Mouse (Mus musculus) lung, embryonic 14.5 days (tissue): ENCODE measurements around the gene Zmym3. TPM values are rescaled to one million over a fixed set of nuclear protein-coding genes. Genes with fewer than 3 reads are reported as not detected.
"Not testable (repeated sequence)": the region's sequence is repeated elsewhere in the genome, so short reads cannot be mapped to it uniquely, and the experiment has no call there.

ENCODE experiments used
- ATAC-seq: fragments of 200-750 bp; cut with Nextera tagmentation; 2 replicates; pipeline ENCODE4 v1.8.0; 2017; ENCODE audit warnings: mild to moderate bottlenecking, moderate TSS enrichment, moderate library complexity; ENCODE audit not compliant: insufficient read depth
- DNase-seq: peaks from one replicate; pipeline ENCODE4 v3.0.0-alpha.2; 2015
- H3K27ac ChIP-seq: fragments of 300-500 bp; sonication (generic); 2 replicates; pipeline ENCODE4 v1.5.1; 2014; ENCODE audit warnings: low read depth, mild to moderate bottlenecking, moderate library complexity
- H3K27me3 ChIP-seq: fragments of 300-500 bp; sonication (generic); 2 replicates; pipeline ENCODE4 v1.6.1; 2014; ENCODE audit warnings: low read length, control low read depth; ENCODE audit not compliant: insufficient read depth
- H3K36me3 ChIP-seq: fragments of 300-500 bp; sonication (generic); 2 replicates; pipeline ENCODE4 v1.6.1; 2014; ENCODE audit warnings: control low read depth; ENCODE audit not compliant: insufficient read depth
- H3K4me1 ChIP-seq: fragments of 300-500 bp; sonication (generic); 2 replicates; pipeline ENCODE4 v1.6.1; 2014; ENCODE audit warnings: antibody characterized with exemption, control low read depth; ENCODE audit not compliant: insufficient read depth
- H3K4me2 ChIP-seq: fragments of 300-500 bp; sonication (generic); 2 replicates; pipeline ENCODE4 v1.6.1; 2014; ENCODE audit warnings: mild to moderate bottlenecking
- H3K4me3 ChIP-seq: fragments of 300-500 bp; sonication (generic); 2 replicates; pipeline ENCODE4 v1.5.1; 2014; ENCODE audit warnings: low read depth, low read length
- H3K9ac ChIP-seq: fragments of 300-500 bp; sonication (generic); 2 replicates; pipeline ENCODE4 v1.6.1; 2014
- H3K9me3 ChIP-seq: fragments of 300-500 bp; sonication (generic); 2 replicates; pipeline ENCODE4 v1.6.1; 2016; ENCODE audit warnings: low read depth, low read length, control low read depth
- CTCF ChIP-seq: IDR thresholded peaks from 2 replicates; pipeline ENCODE4 v1.5.1; 2016; ENCODE audit warnings: antibody characterized with exemption, low read depth
- WGBS: fragments of 180-500 bp; shearing (Covaris S2); extraction: QIAGEN DNeasy Blood & Tissue Kit; methylation state at CpG from one replicate; pipeline ENCODE4 v1.1.7; 2014; 5-methylcytosine and 5-hydroxymethylcytosine counted together
- polyA plus RNA-seq: library from polyadenylated mRNA; unstranded; fragments of >200 nt; fragmentation: Nextera tagmentation; extraction: Ambion mirVana; gene quantifications from 2 replicates; pipeline ENCODE4 v1.2.1, GENCODE M21; 2014

Zmym3 gene
- polyA plus RNA-seq, 1 experiment from 2014 or later = 29.8 TPM

GRCm38 (mm10) chrX:101372946-101373345, 47.7 kb downstream of the Zmym3 start:
- no peaks in the 10 kb centered on the region for H3K36me3 ChIP-seq
- H3K4me2 ChIP-seq = no peak overlapping the region
- no peaks in the 10 kb centered on the region for H3K27me3 ChIP-seq
- H3K9ac ChIP-seq = no peak overlapping the region
- no peak overlapping the region for H3K4me3 ChIP-seq
- H3K27ac ChIP-seq = no peak overlapping the region
- no peaks in the 10 kb centered on the region for H3K4me1 ChIP-seq
- DNase-seq (no peak), ATAC-seq (no peak)
- WGBS = 57% methylated on average over 5 of the region's 5 CpGs
- no peaks in the 10 kb centered on the region for H3K9me3 ChIP-seq
- no peak for TF ChIP-seq CTCF

- 61% methylated on average over 3 of the region's 3 CpGs for WGBS
Observed at GRCm38 (mm10) chrX:101370573-101370972, 50.1 kb downstream of the Zmym3 start.

DNA sequence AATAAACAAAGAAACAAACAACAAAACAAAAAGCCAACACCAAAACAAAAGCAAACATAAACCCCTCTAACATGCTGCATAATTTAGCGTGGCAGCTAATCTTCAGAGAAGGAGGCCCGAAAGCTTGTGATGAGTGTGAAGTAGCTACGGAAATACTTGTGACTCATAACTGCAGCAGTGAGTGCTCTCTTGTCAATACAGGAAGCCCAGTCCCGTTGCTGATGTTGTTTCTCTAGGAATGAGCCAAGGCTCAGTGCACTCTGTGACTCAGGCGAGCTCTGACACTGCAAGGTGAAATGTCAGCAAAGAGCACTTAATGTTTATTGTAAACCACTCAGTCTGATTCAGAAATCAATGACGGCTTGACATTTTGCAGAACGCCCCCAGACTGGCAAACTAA, 51.6 kb downstream of the Zmym3 start:
- 44% methylated on average over 7 of the region's 7 CpGs for WGBS
- TF ChIP-seq CTCF = no peak
- Histone ChIP-seq H3K9me3 (no peaks in the 10 kb centered on the region), H3K4me2 (no peak overlapping the region), H3K9ac (no peak overlapping the region), H3K36me3 (no peaks in the 10 kb centered on the region), H3K4me1 (no peaks in the 10 kb centered on the region), H3K27me3 (no peaks in the 10 kb centered on the region), H3K4me3 (no peak overlapping the region), H3K27ac (no peak overlapping the region)
- DNase-seq (no peak), ATAC-seq (no peak)

More at GRCm38 (mm10) chrX:101370573-101370972, 50.1 kb downstream of the Zmym3 start:
- no peaks in the 10 kb centered on the region for H3K4me1 ChIP-seq
- H3K27ac ChIP-seq = no peak overlapping the region
- DNase-seq (no peak), ATAC-seq (no peak)
- no peak overlapping the region for H3K9ac ChIP-seq
- TF ChIP-seq CTCF = no peak
- no peak overlapping the region for H3K4me3 ChIP-seq
- no peak overlapping the region for H3K4me2 ChIP-seq
- H3K27me3 ChIP-seq = no peaks in the 10 kb centered on the region
- H3K36me3 ChIP-seq = no peaks in the 10 kb centered on the region
- no peaks in the 10 kb centered on the region for H3K9me3 ChIP-seq

GRCm38 (mm10) chrX:101358902-101359301, 61.7 kb downstream of the Zmym3 start:
- not testable (repeated sequence) for H3K36me3 ChIP-seq, H3K4me1 ChIP-seq, H3K27ac ChIP-seq, H3K9me3 ChIP-seq, H3K4me3 ChIP-seq, ATAC-seq, H3K4me2 ChIP-seq, H3K27me3 ChIP-seq, H3K9ac ChIP-seq
- TF ChIP-seq CTCF = peak; percentile 36; the same call in 1 of the 2 replicates
- WGBS = 66% methylated on average over 4 of the region's 4 CpGs
- DNase-seq = peak; percentile 19

Other genes with a start within 250 kb of the Zmym3 start
- gene Snx12, start 198.3 kb downstream of the Zmym3 start, polyA plus RNA-seq = 50.4 and 55.1 TPM in 2 replicates
- 2.5 and 3.1 TPM in 2 replicates for gene Foxo4, start 166.3 kb downstream of the Zmym3 start, polyA plus RNA-seq
- not detected in 2 replicates for gene Gm614, start 156.9 kb downstream of the Zmym3 start, polyA plus RNA-seq
- gene Il2rg, start 152.6 kb downstream of the Zmym3 start, polyA plus RNA-seq = 17.1 and 17.9 TPM in 2 replicates
- not detected in 2 replicates for gene Gm20489, start 151.8 kb downstream of the Zmym3 start, polyA plus RNA-seq
- gene Med12, start 146.8 kb downstream of the Zmym3 start, polyA plus RNA-seq = 44.2 and 50.6 TPM in 2 replicates
- 9.6 and 10.6 TPM in 2 replicates for gene Nlgn3, start 121.7 kb downstream of the Zmym3 start, polyA plus RNA-seq
- 0.67 and 0.83 TPM in 2 replicates for gene Gjb1, start 44.5 kb downstream of the Zmym3 start, polyA plus RNA-seq
- 452 and 463 TPM in 2 replicates for gene Nono, start 8.5 kb upstream of the Zmym3 start, polyA plus RNA-seq
- gene Itgb1bp2, start 28.2 kb upstream of the Zmym3 start, polyA plus RNA-seq = 1.6 and 3.9 TPM in 2 replicates
- gene Taf1, start 111.9 kb upstream of the Zmym3 start, polyA plus RNA-seq = 16.9 and 22.5 TPM in 2 replicates
- gene Ogt, start 219.2 kb upstream of the Zmym3 start, polyA plus RNA-seq = 183 TPM in 2 replicates